8 mouse cellular contexts compared by ENCODE assay signal in genomic region chr9:21963417-21963816, GRCm38 (mm10). TPM values are rescaled to one million over a fixed set of nuclear protein-coding genes. Genes with fewer than 3 reads are reported as not detected.
DNase-seq lines count a peak whose midpoint lies in the region; ATAC-seq and TF ChIP-seq lines count a peak whose summit lies in the region.

Gene Epor, minus strand, starts transcription at chr9:21963506.

- H3K4me1 ChIP-seq in ES-Bruce4 (ENCODE audit: control insufficient read depth, insufficient read depth, low read length): no peaks in the 10 kb centered on the region
- H3K4me1 ChIP-seq in brown adipose tissue, adult 24 weeks (ENCODE audit: control insufficient read depth, insufficient read depth, insufficient read length, low read length): peaks cover 12% of the 10 kb centered on the region
- H3K4me1 ChIP-seq in intestine, embryonic 14.5 days (replicated peaks; ENCODE audit: control insufficient read depth, insufficient read depth, low read length): peaks cover 15% of the 10 kb centered on the region; the same call in 1 of the 2 replicates
- H3K4me1 ChIP-seq in lung, embryonic 14.5 days (ENCODE audit: insufficient read depth): peaks cover 5% of the 10 kb centered on the region; the same call in 1 of the 2 replicates

- H3K9ac ChIP-seq in ES-Bruce4 (ENCODE audit: low read depth, poor library complexity, severe bottlenecking): peak within 1 kb of the TSS; percentile 34; the same call in 1 of the 2 replicates
- no peak within 1 kb of the TSS; the same call in 1 of the 2 replicates for H3K9ac ChIP-seq in intestine, embryonic 14.5 days (ENCODE audit: low read length)
- peak within 1 kb of the TSS; percentile 46 for H3K9ac ChIP-seq in lung, embryonic 14.5 days

- no peak for TF ChIP-seq POLR2A in ES-Bruce4 (IDR thresholded peaks at IDR 0.05; ENCODE audit: insufficient read depth, low read length)

- peak; percentile 68 for DNase-seq in gastrocnemius, postnatal 10 days
- DNase-seq in intestine, embryonic 14.5 days (ENCODE audit: low spot score): no peak
- DNase-seq in lung, embryonic 14.5 days: peak; percentile 64
- DNase-seq in retina, embryonic 14.5 days (ENCODE audit: low spot score): peak; percentile 51
- DNase-seq in thymus, adult 18-20 months: no peak
- no peak for DNase-seq in right cerebral cortex, adult 2 months (ENCODE audit: low spot score in 2 of 2)

- no peaks in the 10 kb centered on the region for H3K27me3 ChIP-seq in ES-Bruce4 (ENCODE audit: control insufficient read depth, insufficient read depth, low read length, poor library complexity, severe bottlenecking)
- H3K27me3 ChIP-seq in intestine, embryonic 14.5 days (replicated peaks; ENCODE audit: control insufficient read depth, insufficient read depth, low read length): peaks cover 43% of the 10 kb centered on the region
- peaks cover 28% of the 10 kb centered on the region for H3K27me3 ChIP-seq in lung, embryonic 14.5 days (ENCODE audit: insufficient read depth, low read length)

- WGBS in intestine, embryonic 14.5 days: 29% methylated on average over 8 of the region's 8 CpGs
- 11% methylated on average over 8 of the region's 8 CpGs for WGBS in lung, embryonic 14.5 days

- H3K36me3 ChIP-seq in ES-Bruce4 (ENCODE audit: control insufficient read depth, insufficient read depth, low read length, poor library complexity, severe bottlenecking): no peaks in the 10 kb centered on the region
- no peaks in the 10 kb centered on the region for H3K36me3 ChIP-seq in intestine, embryonic 14.5 days (ENCODE audit: control insufficient read depth, insufficient read depth, low read length)
- no peaks in the 10 kb centered on the region for H3K36me3 ChIP-seq in lung, embryonic 14.5 days (ENCODE audit: insufficient read depth)

- no peak within 1 kb of the TSS for H3K27ac ChIP-seq in ES-Bruce4 (ENCODE audit: insufficient read depth, low read length)
- H3K27ac ChIP-seq in brown adipose tissue, adult 24 weeks (replicated peaks; ENCODE audit: low read depth, low read length): peak within 1 kb of the TSS; percentile 80
- no peak within 1 kb of the TSS for H3K27ac ChIP-seq in intestine, embryonic 14.5 days (ENCODE audit: low read depth)
- H3K27ac ChIP-seq in lung, embryonic 14.5 days (ENCODE audit: low read depth): peak within 1 kb of the TSS; percentile 58

- peak within 1 kb of the TSS; percentile 66 for H3K4me3 ChIP-seq in ES-Bruce4 (ENCODE audit: low read depth, low read length)
- H3K4me3 ChIP-seq in brown adipose tissue, adult 24 weeks (ENCODE audit: insufficient read depth, low read depth, low read length): peak within 1 kb of the TSS; percentile 64
- H3K4me3 ChIP-seq in intestine, embryonic 14.5 days (ENCODE audit: low read depth, low read length): peak within 1 kb of the TSS; percentile 42
- H3K4me3 ChIP-seq in lung, embryonic 14.5 days (ENCODE audit: low read depth, low read length): peak within 1 kb of the TSS; percentile 45

- no peak for TF ChIP-seq EP300 in ES-Bruce4 (IDR thresholded peaks at IDR 0.05; ENCODE audit: insufficient read depth, low read depth, low read length)

- TF ChIP-seq CTCF in ES-Bruce4 (IDR thresholded peaks at IDR 0.05; ENCODE audit: low read depth, low read length): no peak
- no peak for TF ChIP-seq CTCF in lung, embryonic 14.5 days (IDR thresholded peaks at IDR 0.05; ENCODE audit: low read depth)

- H3K9me3 ChIP-seq in ES-Bruce4 (replicated peaks; ENCODE audit: control insufficient read depth, insufficient read depth, low read length, poor library complexity, severe bottlenecking): no peaks in the 10 kb centered on the region
- no peaks in the 10 kb centered on the region for H3K9me3 ChIP-seq in intestine, embryonic 14.5 days (ENCODE audit: control insufficient read depth, low read length)
- H3K9me3 ChIP-seq in lung, embryonic 14.5 days (ENCODE audit: low read depth, low read length): no peaks in the 10 kb centered on the region

- ATAC-seq in intestine, embryonic 14.5 days (replicated peaks; ENCODE audit: low FRiP score, low TSS enrichment, low read depth): no peak
- peak; percentile 47 for ATAC-seq in lung, embryonic 14.5 days (ENCODE audit: insufficient read depth)

- H3K4me2 ChIP-seq in intestine, embryonic 14.5 days (ENCODE audit: low read length): peak within 1 kb of the TSS; percentile 88
- H3K4me2 ChIP-seq in lung, embryonic 14.5 days: peak within 1 kb of the TSS; percentile 77

RNA-seq across cellular contexts. Expression of gene Epor, which starts in this region (rescaled TPM):
- 0.57 and 1.9 TPM in 2 replicates for polyA plus RNA-seq in ES-Bruce4 (2011; ENCODE audit: insufficient read depth, insufficient read length, low read depth, missing spikeins)
- 1.3 and 1.7 TPM in 2 replicates for polyA plus RNA-seq in brown adipose tissue, adult 24 weeks (2012; ENCODE audit: insufficient read depth, insufficient read length, missing spikeins)
- total RNA-seq in gastrocnemius, postnatal 10 days (2021): 1 to 10 TPM; 3.8 to 5.5 TPM
- polyA plus RNA-seq in intestine, embryonic 14.5 days (2014; fragmentation: Nextera tagmentation; extraction: Ambion mirVana): 4.1 and 4.2 TPM in 2 replicates
- 5.3 and 6.4 TPM in 2 replicates for polyA plus RNA-seq in lung, embryonic 14.5 days (2014; fragmentation: Nextera tagmentation; extraction: Ambion mirVana)

Comparison
In these comparisons a context has a peak if more than half of its experiments do, and no peak if none do; other contexts are left out.
1. H3K27ac ChIP-seq: peak in brown adipose tissue, adult 24 weeks (single experiment) and lung, embryonic 14.5 days (single experiment); none in ES-Bruce4 (single experiment) and intestine, embryonic 14.5 days (single experiment).
2. DNase-seq: peak in gastrocnemius, postnatal 10 days (single experiment), lung, embryonic 14.5 days (single experiment) and retina, embryonic 14.5 days (single experiment); none in intestine, embryonic 14.5 days (single experiment), thymus, adult 18-20 months (0 of 2) and right cerebral cortex, adult 2 months (0 of 2).
3. Peak in every context shown above with its lines, with median percentiles within 50 percentile points of each other: H3K4me3 ChIP-seq.